Mouse (Mus musculus) right cerebral cortex, adult 2 months (tissue): ENCODE results near the gene Fcrl5.
A peak's percentile ranks its signal among the peaks of the same experiment; 100 is the strongest.

Experiments
- DNase-seq, 2 experiments: peaks; one replicate each; pipeline ENCODE4 v3.0.0; 2021 to 2022; ENCODE audit warnings: low spot score in 2 of 2

Fcrl5 gene

GRCm38 (mm10) chr3:87500088-87501055 lies 64.8 kb downstream of the Fcrl5 start:
- no peak for DNase-seq

GRCm38 (mm10) chr3:87501151-87501550 lies 65.6 kb downstream of the Fcrl5 start:
- no peak for DNase-seq

DNA sequence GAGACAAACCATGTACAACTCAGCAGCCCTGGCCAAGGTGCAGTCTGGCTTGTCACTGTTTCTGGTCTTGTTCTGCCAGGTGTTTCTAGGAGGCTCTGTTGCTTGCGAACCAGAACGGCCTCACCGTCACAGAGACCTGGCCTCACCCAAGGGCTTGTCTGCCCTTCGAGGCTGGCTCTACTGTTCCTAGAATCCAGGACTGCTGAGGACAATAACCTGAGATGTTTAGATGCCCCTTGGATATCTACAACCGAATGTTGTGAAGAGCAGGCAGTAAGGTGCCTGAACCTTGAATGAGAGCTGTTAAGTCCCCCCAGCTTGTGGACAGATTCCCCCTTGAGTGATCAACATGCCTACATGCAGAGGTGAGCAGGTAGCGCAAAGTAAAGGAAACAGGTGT lies 67.2 kb downstream of the Fcrl5 start:
- DNase-seq, result no peak

DNA sequence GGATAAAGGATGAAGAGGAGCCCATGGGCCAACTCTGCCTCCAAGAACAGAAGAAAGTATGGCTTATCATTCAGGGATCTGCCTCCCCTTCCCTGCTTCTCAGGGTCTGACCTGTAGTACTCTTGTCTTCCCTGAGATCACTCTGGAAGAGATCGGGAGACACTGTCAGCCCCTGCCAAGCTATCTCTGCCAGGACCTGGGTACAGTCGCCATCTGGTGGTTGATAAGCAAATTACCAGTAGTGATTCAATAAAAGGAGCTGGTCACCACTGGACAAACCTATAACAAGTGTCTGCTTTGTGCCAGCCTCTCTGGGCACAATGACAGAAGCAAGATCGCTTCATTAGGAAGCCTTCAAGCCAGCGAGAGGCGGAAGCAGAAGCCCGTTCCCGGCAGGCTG lies 68.8 kb downstream of the Fcrl5 start:
- peak; percentile 39 to 49 for DNase-seq

DNA sequence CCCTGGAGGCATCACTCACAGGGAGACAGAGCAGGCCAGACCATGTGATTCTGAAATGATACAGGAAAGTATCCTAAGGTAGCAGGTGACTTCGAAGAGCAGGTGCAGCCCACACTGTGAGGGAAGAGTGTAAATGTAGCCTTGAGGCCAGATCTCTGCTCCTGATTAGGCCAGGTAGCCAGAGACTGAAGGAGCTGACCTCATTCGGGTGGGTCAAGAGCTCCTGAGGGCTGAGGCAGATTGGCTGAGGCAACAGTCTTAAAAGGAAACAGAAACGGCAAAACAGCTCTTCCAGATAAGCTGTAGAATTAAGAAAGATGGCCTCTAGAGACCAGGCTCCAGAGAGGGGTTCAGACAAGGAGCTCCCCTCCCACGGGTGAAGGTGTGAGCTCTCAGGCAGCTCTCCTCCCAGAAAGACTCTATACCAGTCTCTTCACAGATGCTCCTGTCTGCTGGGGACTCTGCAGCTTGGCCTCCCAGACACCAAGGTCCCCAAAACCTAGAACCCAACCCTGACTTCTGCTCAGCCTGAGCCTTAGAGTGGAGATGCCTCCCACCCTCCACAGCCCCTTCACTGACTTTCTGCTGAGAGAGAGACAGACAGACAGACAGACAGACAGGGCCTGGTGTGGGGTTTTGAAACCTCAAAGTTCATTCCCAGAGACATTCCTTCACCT lies 69.3 kb downstream of the Fcrl5 start:
- DNase-seq, result no peak

DNA sequence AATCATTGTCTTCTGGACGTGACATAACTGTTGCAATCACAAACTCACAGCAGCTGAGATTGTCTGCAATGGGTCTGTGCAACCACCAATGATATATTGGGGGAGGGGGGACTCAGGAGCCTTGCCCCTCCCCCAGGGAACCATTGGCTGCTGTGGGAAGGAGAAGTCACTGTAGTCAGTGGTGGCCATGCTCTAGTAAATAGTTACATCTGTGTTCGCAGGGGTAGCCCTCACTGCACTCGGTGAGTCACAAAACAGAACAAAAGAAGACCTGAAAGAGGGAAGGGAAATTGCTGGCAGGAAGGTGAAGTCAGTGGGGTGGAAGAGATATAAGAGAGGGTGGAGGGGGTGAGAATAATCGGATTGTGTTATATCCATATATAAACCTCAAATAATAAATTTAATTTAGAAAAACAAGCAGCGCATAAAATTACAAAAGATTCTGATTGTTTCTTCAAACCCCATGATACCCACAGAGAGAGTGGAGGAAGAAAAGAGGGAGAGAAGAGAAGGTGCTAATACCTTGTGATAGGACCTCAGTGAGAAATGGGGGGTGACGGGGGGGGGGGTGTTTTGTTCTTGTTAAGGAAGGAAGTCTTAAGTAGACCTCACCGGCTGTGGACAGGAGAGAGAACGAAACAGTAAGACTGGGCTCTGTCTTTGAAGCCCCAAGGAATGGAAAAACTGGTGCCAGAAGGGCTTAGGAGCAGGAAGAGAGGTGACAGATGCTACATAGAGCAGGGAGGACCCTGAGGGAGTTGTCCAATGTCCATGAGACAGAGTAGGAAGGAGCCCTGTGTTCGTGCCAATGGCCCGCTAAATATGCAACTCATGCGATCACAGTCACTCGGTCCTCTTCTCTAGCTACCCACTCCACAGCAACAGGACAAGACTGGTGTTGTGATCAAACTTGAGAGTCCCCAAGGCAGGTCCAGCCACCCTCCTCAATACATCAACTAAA lies 71.2 kb downstream of the Fcrl5 start:
- DNase-seq, result no peak

GRCm38 (mm10) chr3:87508205-87508901 lies 72.8 kb downstream of the Fcrl5 start:
- DNase-seq, result peak; percentile 89 to 91

- no peak for DNase-seq
These were observed 73.5 kb downstream of the Fcrl5 start for GRCm38 (mm10) chr3:87509061-87509460.

- no peak for DNase-seq
These were observed 75.3 kb downstream of the Fcrl5 start for GRCm38 (mm10) chr3:87510832-87511231.

DNA sequence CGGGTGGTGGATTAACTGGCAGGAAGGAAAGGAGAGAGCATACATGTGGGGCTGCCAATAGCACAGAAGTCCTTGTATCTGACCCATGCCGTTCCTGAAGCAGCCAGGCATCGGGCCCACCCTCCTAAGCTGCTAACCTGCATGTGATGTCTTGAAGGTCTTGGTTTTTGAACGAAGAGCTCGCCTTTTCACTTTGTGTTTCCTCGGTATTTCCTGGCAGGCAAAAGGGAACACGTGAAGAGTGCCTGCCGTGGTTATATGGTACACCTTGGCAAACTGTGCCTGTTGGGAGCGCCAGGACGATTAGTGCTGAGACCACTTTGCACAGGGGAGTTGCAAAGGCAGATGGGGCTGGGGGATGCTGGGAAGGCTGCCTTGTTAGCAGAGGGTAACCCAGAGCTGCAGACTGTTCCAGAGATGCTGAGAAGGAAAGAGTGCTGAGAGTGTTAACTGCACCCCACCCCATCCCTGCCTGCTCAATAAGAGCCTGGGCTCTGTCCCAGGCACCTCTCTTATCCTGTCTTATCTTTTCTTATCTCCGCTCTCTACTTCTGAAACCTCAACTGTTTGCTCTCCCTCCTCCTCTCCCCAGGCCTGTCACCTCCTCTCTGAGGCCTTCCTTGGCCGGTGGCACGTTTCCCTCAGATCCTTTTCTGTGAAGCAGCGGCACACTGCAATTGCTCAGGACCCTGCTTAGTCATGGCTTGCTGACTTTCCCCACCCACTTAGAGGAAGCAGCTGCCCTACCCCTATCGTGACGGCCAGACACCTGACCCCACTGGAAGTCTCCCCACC lies 76.6 kb downstream of the Fcrl5 start:
- no peak for DNase-seq

DNA sequence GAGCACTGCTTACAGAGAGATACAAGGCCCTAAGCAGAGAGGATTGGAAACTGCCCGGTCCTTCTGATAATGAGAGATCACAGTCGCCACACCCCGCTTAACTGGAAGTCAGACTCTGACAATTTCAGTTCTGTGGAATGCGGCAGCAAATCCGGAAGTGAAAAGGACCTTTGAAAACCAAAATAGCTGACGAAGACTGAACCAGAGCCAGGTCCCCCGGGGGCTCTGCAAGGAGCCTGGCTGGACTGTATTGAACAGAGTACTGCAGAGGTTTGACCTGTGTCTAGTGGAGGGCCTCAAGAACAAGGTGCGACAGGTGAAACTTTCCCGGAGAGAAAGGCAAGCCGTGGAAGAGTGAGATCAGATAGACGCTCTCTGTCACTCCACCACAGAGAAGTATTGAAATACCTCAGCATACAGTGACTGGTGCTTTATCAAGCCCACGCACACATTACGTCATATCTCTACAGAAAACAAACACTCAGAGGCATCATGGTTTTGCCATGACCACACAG lies 80.1 kb downstream of the Fcrl5 start:
- DNase-seq, result no peak

- no peak for DNase-seq
These were observed 82.9 kb downstream of the Fcrl5 start for GRCm38 (mm10) chr3:87518425-87518824.

- DNase-seq, result no peak
These were observed 85.6 kb downstream of the Fcrl5 start for GRCm38 (mm10) chr3:87521126-87521525.

- DNase-seq, result no peak
These were observed 86.3 kb downstream of the Fcrl5 start for GRCm38 (mm10) chr3:87521833-87522232.

DNA sequence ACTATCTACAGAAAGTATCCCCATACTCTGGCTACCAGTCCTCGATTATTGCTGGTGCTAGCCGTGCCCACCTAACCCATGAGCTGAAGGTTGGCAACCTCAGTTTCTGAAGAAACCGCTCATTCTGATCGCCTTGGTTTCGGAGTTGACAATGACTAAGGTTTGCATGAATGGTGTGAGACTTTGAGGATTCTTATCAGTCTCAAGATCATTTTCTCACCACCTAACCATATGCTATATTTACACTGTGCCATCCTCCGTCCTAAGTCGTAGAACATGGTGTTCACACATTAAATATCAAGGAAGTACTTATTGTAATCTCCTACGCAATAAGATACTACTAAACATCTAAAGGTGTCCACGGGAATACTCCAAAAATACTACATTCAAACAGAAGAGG lies 88.1 kb downstream of the Fcrl5 start:
- DNase-seq, result no peak

DNA sequence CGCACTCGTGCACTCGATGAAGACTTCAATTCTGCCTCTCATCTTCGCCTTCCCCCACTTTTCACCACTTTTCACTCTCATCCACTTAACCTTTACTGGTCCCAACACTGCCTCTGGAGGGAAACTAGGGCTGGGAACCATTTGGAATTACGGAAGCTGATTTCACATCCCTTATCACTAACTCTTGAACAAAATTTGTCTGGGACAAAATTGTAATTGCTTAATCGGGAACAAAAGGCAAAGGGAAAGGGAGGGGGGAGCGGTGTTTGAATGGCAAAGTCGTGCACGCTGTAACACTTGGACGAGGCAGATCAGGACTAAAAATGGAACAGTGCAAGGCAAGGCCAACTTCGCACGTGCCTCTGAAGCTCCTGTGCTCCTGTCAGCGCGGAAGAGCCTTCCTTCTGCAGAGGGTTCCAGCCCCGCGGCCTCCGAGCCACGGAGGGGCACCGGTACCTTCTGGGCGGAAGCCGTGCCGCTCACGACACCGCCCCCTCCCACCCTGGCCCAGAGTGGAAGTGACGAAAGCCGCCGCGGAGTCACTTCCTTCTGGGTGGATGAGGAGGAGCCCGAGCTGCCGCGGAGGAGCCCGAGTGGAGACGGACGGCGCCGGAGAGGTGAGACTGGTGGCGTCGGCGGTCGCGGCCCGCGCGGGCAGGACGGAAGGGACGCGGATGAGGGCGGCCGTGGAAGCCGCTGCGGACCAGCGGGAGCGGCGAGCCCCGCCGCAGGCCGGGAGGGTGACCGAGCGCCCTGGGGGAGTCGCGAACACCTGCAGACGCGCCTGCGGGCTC lies 89.7 kb downstream of the Fcrl5 start, which contains the start of gene Etv3:
Gene Etv3 (plus strand): TSS at position 365 of the 794 bp plus-strand sequence.
- DNase-seq, result peak; percentile 89 to 91

- DNase-seq, result peak; percentile 21 to 31
These were observed 90.4 kb downstream of the Fcrl5 start for GRCm38 (mm10) chr3:87525837-87526570.

GRCm38 (mm10) chr3:87527139-87527538 lies 91.6 kb downstream of the Fcrl5 start:
- DNase-seq, result no peak
